Mouse (Mus musculus) c-Kit-positive CD71-positive TER-119-positive erythroid progenitor cells, embryonic 14.5 days (primary cell): ENCODE data around the gene Irf2.

ENCODE experiments used
- DNase-seq: peaks from one replicate; pipeline ENCODE4 v3.0.0-alpha.2; 2013; ENCODE audit warnings: low spot score

Gene Irf2

DNA sequence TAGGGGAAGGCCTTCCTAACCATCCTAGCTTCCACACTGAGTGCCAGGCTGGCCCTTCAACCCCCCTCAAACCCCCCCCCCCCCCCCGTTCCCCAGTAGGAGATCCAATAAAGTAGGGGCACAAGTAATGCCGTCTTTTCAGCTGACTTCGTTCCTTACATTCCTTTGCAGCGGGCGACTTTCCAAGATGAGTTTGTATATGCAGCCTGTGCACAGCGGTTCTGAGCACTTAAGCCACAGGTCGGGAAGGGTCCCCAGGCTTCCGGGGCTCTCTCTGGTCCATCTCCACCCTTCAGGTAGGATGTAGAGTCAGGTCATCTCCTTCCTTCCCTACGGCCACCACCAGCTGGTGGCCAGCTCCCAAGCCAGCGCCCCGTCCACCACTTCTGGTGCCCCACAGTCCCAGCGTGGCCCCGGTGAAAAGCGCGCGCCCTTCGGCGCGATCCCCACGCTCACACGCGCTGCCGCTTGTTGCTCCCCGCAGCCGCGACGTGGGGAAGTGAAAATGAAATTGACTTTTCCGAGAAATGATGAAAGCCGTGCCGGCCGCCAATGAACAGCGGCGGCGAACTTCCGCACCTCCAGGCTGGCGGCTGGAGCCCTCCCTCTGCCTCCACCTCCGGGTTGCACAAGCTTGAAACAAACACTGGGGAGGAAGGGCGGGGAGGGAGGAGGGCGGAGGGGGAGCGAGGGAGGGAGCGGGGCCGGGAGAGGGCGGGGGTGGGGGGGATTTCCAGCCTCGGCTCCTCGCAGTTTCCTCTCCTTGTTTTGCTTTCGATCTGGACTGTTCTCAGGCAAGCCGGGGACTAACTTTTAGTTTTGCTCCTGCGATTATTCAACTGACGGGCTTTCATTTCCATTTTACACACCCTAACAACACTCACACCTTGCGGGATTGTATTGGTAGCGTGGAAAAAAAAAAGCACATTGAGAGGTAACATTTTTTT lies at the start of gene Irf2:
Gene Irf2, plus strand, starts transcription at position 730 of the 947 bp plus-strand sequence.
- peak; percentile 87 for DNase-seq

DNA sequence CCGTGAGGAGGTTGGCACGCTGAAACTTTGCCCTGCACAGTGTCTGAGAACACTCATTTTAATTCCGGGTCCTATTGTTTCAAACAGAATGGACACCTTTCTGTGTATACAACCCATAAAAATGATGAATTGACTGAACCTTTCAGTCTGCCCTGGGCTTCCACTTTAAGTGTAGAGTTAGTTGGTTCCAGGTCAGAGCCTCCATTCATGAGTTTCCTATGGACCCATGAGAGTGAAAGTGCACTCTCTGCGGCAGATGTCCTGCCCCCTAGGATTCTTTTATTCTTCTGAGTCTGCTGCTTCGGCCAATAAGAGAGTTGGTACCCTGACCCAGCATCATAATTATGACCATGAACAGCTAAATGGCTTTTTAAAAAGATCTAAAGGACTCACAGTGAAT lies 49.4 kb upstream of the Irf2 start:
- no peak for DNase-seq

DNA sequence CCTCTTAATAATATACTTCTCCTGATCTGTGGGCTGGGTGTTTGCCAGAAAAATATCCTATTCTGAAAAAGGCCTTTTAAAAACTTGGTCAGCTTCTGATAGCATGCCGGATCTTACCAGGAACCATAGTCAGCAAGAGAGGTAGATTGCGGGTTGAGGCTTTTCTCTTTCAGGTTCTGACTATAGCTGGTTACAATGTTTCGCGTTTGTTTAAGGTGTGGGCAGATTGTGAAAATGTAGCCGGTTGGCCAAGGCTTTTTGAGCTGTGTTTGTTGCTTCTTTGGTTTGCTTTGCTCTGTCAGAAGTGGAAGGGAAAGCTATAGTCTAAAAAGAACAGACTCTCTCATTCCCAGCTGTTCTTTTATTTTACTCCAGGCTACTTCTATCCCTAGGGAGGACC lies 49.0 kb upstream of the Irf2 start:
- DNase-seq = no peak

DNA sequence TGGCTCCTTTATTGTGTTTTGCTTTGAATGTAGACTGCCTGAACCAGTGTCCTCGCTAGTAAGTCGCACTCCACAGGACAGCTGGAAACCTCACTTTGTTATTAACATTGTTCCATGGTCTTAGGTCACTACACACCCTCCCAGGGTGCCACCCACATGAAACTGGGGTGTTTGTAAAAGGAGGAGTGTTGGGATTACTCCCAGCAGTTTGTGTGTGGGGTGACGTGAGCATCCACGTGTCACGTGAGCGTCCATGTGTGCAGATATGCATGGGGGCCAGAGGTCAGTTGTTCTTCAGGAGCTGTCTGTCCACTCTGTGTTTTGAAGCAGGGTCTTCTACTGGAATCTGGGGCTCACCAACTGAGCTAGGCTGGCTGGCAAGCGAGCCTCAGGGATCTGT lies 48.2 kb upstream of the Irf2 start:
- no peak for DNase-seq

DNA sequence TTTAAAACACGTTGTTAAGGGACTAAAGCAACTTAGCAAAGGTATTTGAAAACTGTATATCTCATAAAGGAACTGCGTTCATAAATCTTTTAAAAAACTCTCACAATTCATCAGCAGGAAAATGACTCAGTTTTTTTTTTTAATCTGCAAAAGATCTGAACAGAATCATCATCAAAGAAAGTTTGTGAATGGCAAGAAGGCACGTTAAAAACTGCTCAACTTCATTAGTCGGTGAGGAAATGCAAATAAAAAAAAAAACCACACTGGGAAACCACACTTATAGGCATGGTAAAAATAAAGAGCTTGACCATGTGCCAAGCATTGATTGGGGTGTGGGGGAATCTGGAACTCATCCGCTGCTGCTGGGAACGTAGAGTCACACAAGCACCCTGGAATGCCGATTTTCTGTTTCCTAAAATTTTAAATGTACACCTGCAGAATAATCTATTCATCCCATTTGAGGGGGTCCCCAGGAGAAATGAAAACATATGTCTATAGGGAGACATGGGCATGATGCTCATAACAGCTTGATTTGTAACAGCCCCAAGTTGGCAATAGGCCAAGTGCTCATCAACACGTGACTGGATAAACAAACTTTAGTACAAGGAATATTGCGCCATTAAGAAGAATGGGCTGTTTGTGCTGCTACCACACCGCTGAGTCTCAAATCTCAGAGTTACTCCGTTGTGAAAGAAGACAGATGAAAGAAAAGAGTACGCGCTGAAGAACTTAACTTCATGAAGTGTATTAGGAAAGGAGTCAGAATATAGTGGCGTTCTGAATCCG lies 43.1 kb upstream of the Irf2 start:
- DNase-seq = no peak

DNA sequence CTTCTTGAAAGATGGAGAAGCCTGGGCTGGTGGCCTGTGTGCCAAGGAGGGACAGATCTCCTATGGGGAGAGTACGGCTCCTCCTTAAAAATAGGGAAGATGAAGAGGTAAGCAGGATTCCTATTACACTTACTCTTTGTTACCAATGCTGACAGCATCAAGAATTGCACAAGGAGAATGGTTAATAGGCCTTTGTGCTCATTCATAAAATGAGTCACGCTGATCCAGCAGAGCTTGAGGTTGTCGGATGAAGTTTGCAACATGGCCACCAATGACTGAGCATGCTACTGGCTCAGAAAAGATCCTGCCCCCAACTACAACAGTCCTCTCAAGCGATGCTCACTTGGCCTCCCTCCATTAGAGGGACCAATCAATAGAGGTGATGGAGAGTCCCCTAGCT lies 42.0 kb upstream of the Irf2 start:
- DNase-seq = no peak

DNA sequence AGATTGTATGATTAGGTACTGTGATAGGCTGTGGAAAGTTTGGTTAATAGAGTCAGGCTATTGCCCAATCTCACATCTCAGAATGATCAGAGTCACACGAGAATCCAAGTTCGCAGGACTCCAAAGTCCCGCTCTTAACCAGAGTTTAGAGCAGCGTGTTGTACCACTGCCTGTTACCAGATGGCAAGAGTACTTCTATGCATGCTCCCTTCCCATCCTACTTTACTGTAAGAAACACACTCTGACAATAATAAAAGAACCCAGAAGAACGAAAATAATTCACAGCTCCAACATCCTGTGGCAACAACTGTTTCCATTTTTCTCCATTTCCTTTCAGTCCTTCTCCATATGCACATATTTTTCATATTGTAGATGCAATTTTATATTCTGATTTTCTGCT lies 41.4 kb upstream of the Irf2 start:
- no peak for DNase-seq

DNA sequence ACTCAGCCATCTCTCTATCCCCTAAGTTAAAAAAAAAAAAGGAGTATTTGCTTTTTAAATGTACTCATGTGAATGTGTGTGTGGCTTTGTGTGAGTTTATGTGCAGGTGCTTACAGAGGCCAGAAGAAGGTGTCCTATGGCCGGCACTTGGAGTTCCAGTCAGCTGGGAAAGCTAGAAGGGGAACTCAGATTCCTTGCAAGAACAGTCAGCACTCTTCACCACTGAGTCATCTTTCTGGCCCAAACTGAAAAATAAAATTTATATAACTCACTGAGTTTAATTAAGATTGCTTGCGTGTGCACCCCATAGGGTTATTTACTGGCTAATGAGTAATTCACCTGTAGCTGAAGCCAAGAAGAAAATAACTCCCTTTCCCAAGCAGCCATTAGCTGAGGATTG lies 34.4 kb upstream of the Irf2 start:
- DNase-seq = no peak

DNA sequence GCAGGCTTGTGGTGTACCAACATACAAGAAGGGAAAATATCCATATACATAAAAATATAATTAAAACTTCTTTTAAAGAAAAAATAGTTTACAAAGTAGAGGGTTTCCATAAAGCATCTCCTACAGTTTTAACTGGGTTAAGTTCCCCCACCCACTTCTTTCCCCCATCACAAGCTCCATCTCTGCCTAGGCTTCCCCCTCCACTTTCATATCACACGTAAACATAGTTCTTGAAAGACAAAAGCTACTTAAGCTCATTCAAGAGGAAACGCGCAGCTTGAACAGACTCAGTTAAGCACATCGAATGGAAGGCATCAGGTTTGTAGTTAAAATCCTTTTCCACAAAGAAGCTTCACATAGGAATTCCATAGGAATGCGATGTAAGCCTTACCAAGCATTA lies 32.8 kb upstream of the Irf2 start:
- DNase-seq = no peak

DNA sequence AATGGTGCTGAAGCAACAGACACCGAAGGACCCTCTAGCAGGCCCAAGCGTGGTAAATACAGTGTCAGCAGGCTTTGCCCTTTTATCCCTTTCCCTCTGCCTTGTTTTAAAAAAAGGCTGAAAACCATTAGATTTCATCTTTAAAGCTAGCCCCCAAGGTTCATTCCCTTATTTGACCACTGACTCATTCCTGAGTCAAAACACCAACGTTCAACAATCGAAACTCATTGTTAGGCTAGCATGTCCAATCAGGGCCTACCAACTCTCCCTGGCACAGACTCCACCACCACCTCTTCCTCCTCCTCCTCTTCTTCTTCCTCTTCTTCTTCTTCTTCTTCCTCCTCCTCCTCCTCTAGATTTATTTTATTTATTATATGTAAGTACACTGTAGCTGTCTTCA lies 30.2 kb upstream of the Irf2 start:
- DNase-seq = no peak

DNA sequence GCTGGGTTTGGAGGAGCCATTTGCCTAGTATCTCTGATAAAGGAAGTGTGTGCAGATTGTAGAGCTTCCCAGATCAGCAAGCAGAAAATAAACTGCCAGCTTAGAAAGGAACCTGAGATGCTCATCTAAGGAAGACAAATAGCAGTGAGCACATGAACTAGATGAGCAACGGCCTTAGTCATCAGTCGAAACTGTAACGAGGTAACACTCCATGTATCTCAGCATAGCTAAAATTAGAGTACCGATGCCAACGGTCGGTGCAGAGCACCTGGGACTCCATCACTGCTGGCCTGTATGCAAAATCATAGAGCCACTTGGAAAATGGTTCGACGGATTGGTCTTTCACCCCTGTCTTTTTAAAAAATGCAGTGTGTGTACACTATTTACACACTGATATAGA lies 29.2 kb upstream of the Irf2 start:
- no peak for DNase-seq

DNA sequence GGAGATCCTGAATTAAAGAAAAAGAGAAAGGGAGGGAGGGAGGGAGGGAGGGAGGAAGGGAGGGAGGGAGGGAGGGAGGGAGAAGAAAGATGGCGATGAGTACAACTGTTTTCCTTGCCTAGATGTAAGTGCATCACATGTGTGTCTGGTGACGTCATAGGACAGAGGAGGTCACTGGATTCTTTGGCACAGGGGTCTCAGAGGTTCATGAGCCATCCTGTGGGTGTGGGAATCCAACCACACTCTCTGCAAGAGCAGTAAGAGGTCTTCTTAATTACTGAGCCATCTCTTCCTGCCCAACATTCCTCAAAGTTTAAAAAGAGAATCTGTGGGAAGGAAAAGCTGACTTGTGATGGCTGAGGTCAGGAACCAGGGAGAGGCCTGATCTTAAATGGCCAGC lies 28.0 kb upstream of the Irf2 start:
- no peak for DNase-seq

DNA sequence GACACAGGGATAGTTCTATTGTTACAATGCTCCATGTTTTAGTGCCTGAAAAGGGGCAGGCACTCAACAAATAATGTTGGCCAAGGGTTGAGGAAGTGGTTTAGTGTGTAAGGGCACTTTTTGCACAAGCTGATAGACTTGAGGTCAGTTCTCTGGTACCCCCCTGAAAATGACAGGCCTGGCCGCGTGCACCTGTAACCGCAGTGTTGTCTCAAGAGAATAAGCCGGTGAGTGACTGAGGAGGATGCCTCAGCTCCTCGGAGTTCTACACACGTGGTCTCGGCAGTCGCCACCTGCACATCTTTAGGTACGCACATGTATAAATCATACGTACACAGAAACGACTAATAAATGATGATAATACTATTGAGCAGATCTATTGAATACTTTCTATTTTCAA lies 26.4 kb upstream of the Irf2 start:
- DNase-seq = no peak

DNA sequence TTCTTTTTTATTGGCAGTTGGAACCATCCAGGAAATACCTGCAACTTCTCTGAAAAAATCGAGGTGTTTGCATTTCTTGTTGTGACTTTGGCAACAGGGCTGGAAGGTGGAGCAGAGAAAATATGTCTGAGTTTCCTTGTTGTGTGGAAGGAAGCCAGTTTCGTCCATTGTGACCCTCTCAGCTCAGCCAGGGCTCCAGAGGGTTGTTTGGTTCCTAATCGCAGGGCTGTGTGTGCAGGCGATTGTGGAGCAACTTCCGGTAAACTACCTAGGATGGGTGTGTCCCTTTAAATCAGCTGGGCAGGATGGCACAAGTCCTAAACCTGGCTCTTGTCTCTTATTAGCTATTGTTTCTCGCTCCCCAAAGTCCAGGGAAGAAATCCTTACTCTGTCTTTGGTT lies 25.7 kb upstream of the Irf2 start:
- DNase-seq = no peak

DNA sequence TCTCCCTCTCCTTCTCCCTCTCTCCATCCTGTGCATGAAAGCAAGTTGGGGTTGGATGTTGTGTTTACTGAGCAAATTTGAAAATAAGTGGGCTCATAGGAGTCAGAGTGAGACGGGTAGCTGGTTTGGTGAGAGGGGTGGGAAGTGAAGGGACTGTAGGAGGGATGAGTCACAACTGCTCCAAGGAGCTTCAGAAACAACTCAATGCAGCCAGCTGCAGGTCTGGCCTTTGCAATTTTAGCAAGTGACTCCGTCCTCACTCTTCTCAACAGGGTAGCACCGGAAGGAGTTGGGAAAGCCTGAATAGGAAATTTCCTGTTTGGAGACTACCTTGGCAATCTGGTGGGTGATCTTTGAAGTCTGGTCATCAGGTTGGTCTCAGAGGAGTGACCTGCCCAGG lies 25.1 kb upstream of the Irf2 start:
- no peak for DNase-seq

DNA sequence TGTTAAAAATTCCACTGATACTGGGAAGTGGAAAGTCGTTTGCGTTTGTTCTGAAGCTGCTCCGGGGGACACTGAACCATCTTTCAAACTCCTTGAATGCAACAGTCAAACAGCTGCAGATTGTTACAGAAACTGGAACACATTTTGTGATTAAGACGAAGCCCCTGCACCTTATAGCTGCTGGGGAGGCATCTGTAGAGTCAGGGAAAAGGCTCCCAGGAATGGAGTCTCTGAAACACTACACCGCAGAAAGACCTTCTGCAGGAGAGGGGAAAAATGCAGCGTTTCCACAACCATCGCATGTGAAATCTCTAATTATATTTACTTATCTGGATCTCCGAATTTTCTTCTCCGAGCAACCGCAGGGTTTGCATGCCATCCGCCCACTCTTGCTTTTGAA lies 23.1 kb upstream of the Irf2 start:
- DNase-seq = no peak

DNA sequence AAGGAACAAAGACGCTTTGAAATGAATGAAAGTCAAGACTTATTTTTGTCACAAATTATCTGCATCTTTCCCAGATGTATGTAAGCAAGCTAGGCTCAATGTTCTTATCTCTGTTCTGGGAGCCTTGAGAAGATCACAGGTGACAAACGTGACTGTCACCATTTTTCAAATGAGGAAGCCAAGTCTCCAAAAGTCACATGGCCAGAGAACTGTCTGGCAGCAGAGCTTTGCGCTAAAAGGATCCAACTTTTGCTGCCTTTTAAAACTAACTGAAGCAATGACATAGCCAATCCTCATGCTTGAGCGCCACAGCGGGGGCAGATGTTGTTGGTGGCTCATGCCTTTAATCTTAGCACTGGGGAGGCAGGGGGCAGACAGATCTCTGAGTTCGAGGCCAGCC lies 22.4 kb upstream of the Irf2 start:
- DNase-seq = no peak

DNA sequence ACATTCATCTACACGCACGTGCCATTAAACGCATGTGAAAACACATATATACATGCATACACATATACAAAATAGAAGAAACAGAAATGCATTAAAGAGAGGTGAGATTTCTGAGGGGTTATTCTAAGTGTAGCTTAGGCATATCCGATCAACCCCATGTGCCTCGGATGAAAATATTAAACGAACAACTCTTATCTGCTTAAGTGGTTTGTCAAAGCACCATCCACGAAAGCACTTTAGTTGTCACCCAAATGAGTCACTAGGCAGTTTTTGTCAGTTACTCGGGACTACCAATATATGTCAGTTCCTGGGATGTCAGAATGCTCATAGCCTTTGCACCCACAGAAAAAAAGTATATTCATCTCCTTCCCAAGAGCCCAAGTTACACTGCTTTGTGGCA lies 21.2 kb upstream of the Irf2 start:
- DNase-seq = no peak

DNA sequence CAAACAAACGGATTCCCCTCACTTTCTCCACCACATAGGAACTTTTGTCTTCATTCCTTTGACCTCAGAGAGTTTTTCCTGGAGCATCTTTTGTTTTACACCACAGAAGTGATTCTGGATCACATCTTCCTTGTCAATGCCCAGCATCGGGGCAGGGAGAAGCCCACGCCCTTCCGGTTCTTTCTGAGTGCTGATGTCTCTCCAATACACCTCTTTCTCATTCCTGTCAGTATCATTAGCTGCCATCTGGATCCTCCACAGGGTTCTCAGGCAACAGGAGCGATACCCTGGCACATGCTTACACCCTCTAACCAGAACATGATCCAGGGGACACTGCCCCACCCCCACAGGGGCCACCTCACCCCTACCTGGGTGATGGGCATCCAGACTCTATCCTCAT lies 20.8 kb upstream of the Irf2 start:
- DNase-seq = no peak

DNA sequence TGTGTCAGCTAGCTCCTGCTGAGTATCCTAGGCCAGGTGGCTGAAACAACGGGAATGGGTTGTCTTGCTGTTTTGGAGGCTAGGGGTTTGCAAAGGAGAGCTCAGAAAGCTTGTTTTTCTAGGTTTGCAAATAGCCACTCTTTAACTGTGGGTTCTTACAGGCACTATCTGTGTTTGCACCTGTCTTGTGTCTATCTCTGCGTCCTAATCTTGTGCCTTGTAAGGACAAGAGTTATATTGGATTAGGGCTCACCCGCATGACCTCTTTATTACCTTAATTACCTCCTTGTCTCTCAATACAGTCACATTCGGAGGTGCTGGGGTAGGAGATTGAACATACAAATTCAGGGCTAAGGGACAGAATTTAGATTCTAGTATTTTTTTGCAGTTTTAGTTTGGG lies 18.9 kb upstream of the Irf2 start:
- peak; percentile 37 for DNase-seq

DNA sequence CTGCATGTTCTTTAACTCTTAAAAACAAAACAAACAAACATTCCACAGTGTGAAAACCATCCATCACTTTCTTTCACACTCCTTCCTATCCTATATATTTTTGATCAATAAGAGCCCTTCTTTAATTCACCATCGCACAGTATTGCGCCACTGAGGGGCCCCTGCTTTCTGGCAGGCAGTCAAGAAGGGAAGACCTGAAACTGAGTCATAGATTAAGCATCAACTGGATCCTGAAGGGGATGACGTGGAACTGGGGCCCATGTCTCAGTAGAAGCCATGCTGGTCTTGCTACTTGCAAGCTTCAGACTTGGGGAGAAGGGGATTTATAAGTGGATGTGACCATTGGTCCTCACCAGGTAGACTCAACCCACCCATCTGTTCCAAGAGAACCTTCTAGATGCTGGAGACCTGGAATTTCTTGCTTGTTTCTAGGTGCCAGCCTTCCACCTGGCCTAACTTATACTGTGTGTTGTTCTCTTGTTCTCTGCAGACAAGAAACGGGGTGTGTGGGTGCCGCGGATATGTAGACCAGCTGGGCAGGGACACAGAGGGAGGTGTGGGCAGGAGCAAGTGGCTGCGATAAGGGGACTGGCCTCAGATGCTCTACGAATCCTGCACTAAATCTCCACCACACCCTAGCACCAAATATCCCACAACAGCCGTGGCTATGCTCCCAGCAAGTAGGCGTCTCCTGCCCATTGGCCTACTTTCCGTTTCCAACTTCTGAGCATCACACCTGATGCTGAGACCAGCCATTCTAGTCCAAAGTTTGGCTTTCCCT lies 18.3 kb upstream of the Irf2 start:
- peak; percentile 40 for DNase-seq

DNA sequence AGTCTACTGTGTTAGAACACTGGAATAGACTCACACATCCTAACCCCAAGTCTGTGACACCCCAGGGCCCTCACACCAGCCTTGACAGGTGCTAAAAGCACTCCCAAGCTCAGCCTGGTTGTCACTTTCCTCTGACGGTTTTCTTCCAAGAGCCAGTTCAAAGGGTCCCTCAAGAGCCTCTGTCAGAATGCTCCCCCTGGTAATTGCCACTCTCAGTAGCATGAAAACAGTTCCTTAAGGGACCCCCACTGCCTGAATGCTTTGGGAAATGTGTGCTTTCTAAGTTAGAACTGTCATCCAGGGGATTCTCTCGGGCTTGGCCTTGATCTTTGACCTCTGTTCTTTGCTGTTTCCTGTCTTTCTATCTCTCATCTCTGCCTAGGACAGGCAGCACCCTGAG lies 17.0 kb upstream of the Irf2 start:
- DNase-seq = no peak

DNA sequence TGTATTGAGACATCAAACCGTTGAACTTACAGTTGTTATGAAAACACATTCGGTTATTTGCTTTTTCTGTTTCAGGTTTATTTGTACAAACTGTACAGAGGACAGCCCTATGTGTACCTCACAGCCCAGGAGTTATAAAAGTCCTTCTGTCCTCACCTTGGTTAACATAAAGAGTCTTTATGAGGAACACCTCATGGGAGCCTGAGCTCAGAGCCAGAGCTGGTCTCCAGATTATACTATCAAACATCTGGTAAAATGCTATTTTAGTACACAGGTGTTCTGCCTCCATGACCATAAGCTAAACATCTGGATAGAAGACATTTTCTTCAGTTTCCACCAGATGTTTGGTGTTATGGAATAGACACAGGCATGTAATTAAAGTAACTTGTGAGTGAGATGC lies 13.1 kb upstream of the Irf2 start:
- no peak for DNase-seq
